Comparison of ENCODE assay signal across 11 mouse cellular contexts in genomic region chr15:102976631-102977422, GRCm38 (mm10). TPM values are rescaled to one million over a fixed set of nuclear protein-coding genes. Genes with fewer than 3 reads are reported as not detected.
A peak's percentile ranks its signal among the peaks of the same experiment; 100 is the strongest.
DNase-seq lines count a peak whose midpoint lies in the region; ATAC-seq and TF ChIP-seq lines count a peak whose summit lies in the region.
"Had no signal": no experiment of that assay in that cellular context is flagged by ENCODE, and none has a peak within 500 bp of the region (broad histone marks: within the 10 kb centered on the region; RNA-seq: fewer than 3 reads in every experiment).

No protein-coding gene starts in this region.

- ATAC-seq in midbrain, embryonic 11.5 days (ENCODE audit: low FRiP score): no peak
- no peak for ATAC-seq in midbrain, postnatal 0 days (ENCODE audit: low FRiP score)
- no peak for ATAC-seq in stomach, embryonic 15.5 days (ENCODE audit: insufficient read depth, low FRiP score, low read depth)
- no peak for ATAC-seq in frontal cortex, adult (ENCODE audit: low TSS enrichment)

- no peak overlapping the region for H3K4me2 ChIP-seq in midbrain, embryonic 11.5 days
- no peak overlapping the region for H3K4me2 ChIP-seq in midbrain, postnatal 0 days (ENCODE audit: low read depth, low read length, poor library complexity, severe bottlenecking)
- peak overlapping the region; percentile 36 for H3K4me2 ChIP-seq in stomach, embryonic 15.5 days

- H3K9ac ChIP-seq in midbrain, embryonic 11.5 days (ENCODE audit: low read length): no peak overlapping the region
- H3K9ac ChIP-seq in midbrain, postnatal 0 days (replicated peaks; ENCODE audit: low read length, poor library complexity, severe bottlenecking): no peak overlapping the region
- no peak overlapping the region for H3K9ac ChIP-seq in stomach, embryonic 15.5 days

- DNase-seq in gastrocnemius, adult 18-20 months (ENCODE audit: low spot score): peak; percentile 50
- no peak for DNase-seq in gastrocnemius, adult 8-10 months (ENCODE audit: low spot score in 2 of 2)
- peak; percentile 96 for DNase-seq in midbrain, embryonic 11.5 days (ENCODE audit: low spot score, missing footprints)
- DNase-seq in midbrain, postnatal 0 days (ENCODE audit: low spot score): no peak
- peak; percentile 68 for DNase-seq in kidney, postnatal 10 days
- no peak for DNase-seq in cerebellum, postnatal 4 days (ENCODE audit: low spot score in 2 of 2)
- DNase-seq: B cell, adult 2 months; cerebellum, adult 11-12 months; lung, postnatal 10 days had no signal

- H3K27me3 ChIP-seq in midbrain, embryonic 11.5 days (ENCODE audit: control insufficient read depth, insufficient read depth, low read length): peaks cover 98% of the 10 kb centered on the region
- H3K27me3 ChIP-seq in midbrain, postnatal 0 days (ENCODE audit: insufficient read depth, low read length): peaks cover 88% of the 10 kb centered on the region
- H3K27me3 ChIP-seq in stomach, embryonic 15.5 days (replicated peaks): peaks cover 97% of the 10 kb centered on the region

- peaks cover 5% of the 10 kb centered on the region; the same call in 1 of the 2 replicates for H3K4me1 ChIP-seq in midbrain, embryonic 11.5 days (ENCODE audit: control insufficient read depth, insufficient read depth, low read length)
- no peaks in the 10 kb centered on the region for H3K4me1 ChIP-seq in midbrain, postnatal 0 days (ENCODE audit: insufficient read depth, low read length)
- peaks cover 13% of the 10 kb centered on the region for H3K4me1 ChIP-seq in stomach, embryonic 15.5 days

- no peak overlapping the region for H3K4me3 ChIP-seq in midbrain, embryonic 11.5 days (ENCODE audit: low read depth, low read length)
- no peak overlapping the region for H3K4me3 ChIP-seq in midbrain, postnatal 0 days (ENCODE audit: low read depth, low read length)
- H3K4me3 ChIP-seq in stomach, embryonic 15.5 days (replicated peaks): peak overlapping the region; percentile 10; the same call in 1 of the 2 replicates

- no peaks in the 10 kb centered on the region for H3K9me3 ChIP-seq in midbrain, embryonic 11.5 days (ENCODE audit: control insufficient read depth, low read length)
- H3K9me3 ChIP-seq in midbrain, postnatal 0 days (ENCODE audit: low read length): no peaks in the 10 kb centered on the region
- no peaks in the 10 kb centered on the region for H3K9me3 ChIP-seq in stomach, embryonic 15.5 days

- H3K36me3 ChIP-seq in midbrain, embryonic 11.5 days (ENCODE audit: control insufficient read depth, insufficient read depth, low read length): no peaks in the 10 kb centered on the region
- H3K36me3 ChIP-seq in midbrain, postnatal 0 days (ENCODE audit: insufficient read depth, low read length): no peaks in the 10 kb centered on the region
- H3K36me3 ChIP-seq in stomach, embryonic 15.5 days: no peaks in the 10 kb centered on the region

- no peak for TF ChIP-seq CTCF in midbrain, postnatal 0 days (IDR thresholded peaks at IDR 0.05)

- H3K27ac ChIP-seq in midbrain, embryonic 11.5 days (ENCODE audit: low read depth, low read length): no peak overlapping the region
- H3K27ac ChIP-seq in midbrain, postnatal 0 days (ENCODE audit: low read depth, low read length): no peak overlapping the region
- H3K27ac ChIP-seq in stomach, embryonic 15.5 days: no peak overlapping the region

- under 1% methylated on average over 37 of the region's 37 CpGs for WGBS in midbrain, embryonic 11.5 days
- 1% methylated on average over 37 of the region's 37 CpGs for WGBS in midbrain, postnatal 0 days
- 2% methylated on average over 37 of the region's 37 CpGs for WGBS in stomach, embryonic 15.5 days

RNA-seq across cellular contexts. Expression of gene Hoxc9, which starts 0.6 kb away (rescaled TPM):
- 1 to 10 TPM; 6.8 to 7.4 TPM for total RNA-seq in gastrocnemius, adult 18-20 months (2021)
- total RNA-seq in gastrocnemius, adult 8-10 months (2022): 1 to 10 TPM; 5.3 to 7.4 (median 6.0) TPM
- not detected in 2 replicates for polyA plus RNA-seq in midbrain, embryonic 11.5 days (2014; fragmentation: Nextera tagmentation; extraction: Ambion mirVana)
- not detected in 2 replicates for total RNA-seq in midbrain, postnatal 0 days (2014; rRNA removed)
- not detected in 2 replicates for polyA plus RNA-seq in midbrain, postnatal 0 days (2015; fragmentation: Nextera tagmentation; extraction: Ambion mirVana)
- polyA plus RNA-seq in stomach, embryonic 15.5 days (2015; fragmentation: Nextera tagmentation; extraction: Ambion mirVana): 0.06 TPM in 1 of 2 replicates, not detected in the other

RNA-seq across cellular contexts. Expression of gene Hoxc5, which starts 9.6 kb away (rescaled TPM):
- 1 to 10 TPM; 1.5 to 2.1 TPM for total RNA-seq in gastrocnemius, adult 18-20 months (2021)
- 1 to 10 TPM; 1.6 to 3.4 (median 2.4) TPM for total RNA-seq in gastrocnemius, adult 8-10 months (2022)
- polyA plus RNA-seq in midbrain, embryonic 11.5 days (2014; fragmentation: Nextera tagmentation; extraction: Ambion mirVana): not detected in 2 replicates
- total RNA-seq in midbrain, postnatal 0 days (2014; rRNA removed): 0.88 TPM in 1 of 2 replicates, not detected in the other
- polyA plus RNA-seq in midbrain, postnatal 0 days (2015; fragmentation: Nextera tagmentation; extraction: Ambion mirVana): not detected in 2 replicates
- 13.6 and 16.2 TPM in 2 replicates for polyA plus RNA-seq in stomach, embryonic 15.5 days (2015; fragmentation: Nextera tagmentation; extraction: Ambion mirVana)

RNA-seq across cellular contexts. Expression of gene Hoxc10, which starts 10.2 kb away (rescaled TPM):
- total RNA-seq in gastrocnemius, adult 18-20 months (2021): 10 to 100 TPM; 78.5 to 88.0 TPM
- 100 to 1,000 TPM in 1 of 4 experiments, 10 to 100 TPM in 3; 77.4 to 106 (median 88.9) TPM for total RNA-seq in gastrocnemius, adult 8-10 months (2022)
- not detected in 2 replicates for polyA plus RNA-seq in midbrain, embryonic 11.5 days (2014; fragmentation: Nextera tagmentation; extraction: Ambion mirVana)
- not detected in 2 replicates for total RNA-seq in midbrain, postnatal 0 days (2014; rRNA removed)
- not detected in 2 replicates for polyA plus RNA-seq in midbrain, postnatal 0 days (2015; fragmentation: Nextera tagmentation; extraction: Ambion mirVana)
- polyA plus RNA-seq in stomach, embryonic 15.5 days (2015; fragmentation: Nextera tagmentation; extraction: Ambion mirVana): 0.10 and 0.31 TPM in 2 replicates

RNA-seq across cellular contexts. Expression of gene Hoxc8, which starts 13.6 kb away (rescaled TPM):
- 1 to 10 TPM; 1.3 to 1.9 TPM for total RNA-seq in gastrocnemius, adult 18-20 months (2021)
- total RNA-seq in gastrocnemius, adult 8-10 months (2022): 1 to 10 TPM; 1.3 to 1.5 (median 1.4) TPM
- polyA plus RNA-seq in midbrain, embryonic 11.5 days (2014; fragmentation: Nextera tagmentation; extraction: Ambion mirVana): not detected in 2 replicates
- not detected in 2 replicates for total RNA-seq in midbrain, postnatal 0 days (2014; rRNA removed)
- polyA plus RNA-seq in midbrain, postnatal 0 days (2015; fragmentation: Nextera tagmentation; extraction: Ambion mirVana): not detected in 2 replicates
- 1.4 and 1.9 TPM in 2 replicates for polyA plus RNA-seq in stomach, embryonic 15.5 days (2015; fragmentation: Nextera tagmentation; extraction: Ambion mirVana)

RNA-seq across cellular contexts. Expression of gene Hoxc6, which starts 21.2 kb away (rescaled TPM):
- total RNA-seq in gastrocnemius, adult 18-20 months (2021): 1 to 10 TPM; 5.3 to 5.8 TPM
- total RNA-seq in gastrocnemius, adult 8-10 months (2022): 1 to 10 TPM; 4.5 to 6.3 (median 5.2) TPM
- polyA plus RNA-seq in midbrain, embryonic 11.5 days (2014; fragmentation: Nextera tagmentation; extraction: Ambion mirVana): not detected in 2 replicates
- not detected in 2 replicates for total RNA-seq in midbrain, postnatal 0 days (2014; rRNA removed)
- polyA plus RNA-seq in midbrain, postnatal 0 days (2015; fragmentation: Nextera tagmentation; extraction: Ambion mirVana): not detected in 2 replicates
- polyA plus RNA-seq in stomach, embryonic 15.5 days (2015; fragmentation: Nextera tagmentation; extraction: Ambion mirVana): 2.6 and 4.7 TPM in 2 replicates

Comparison
In these comparisons a context has a peak if more than half of its experiments do, and no peak if none do; other contexts are left out.
1. DNase-seq: peak in gastrocnemius, adult 18-20 months (single experiment), midbrain, embryonic 11.5 days (single experiment) and kidney, postnatal 10 days (single experiment); none in gastrocnemius, adult 8-10 months (0 of 2), midbrain, postnatal 0 days (single experiment) and cerebellum, postnatal 4 days (0 of 2).
2. RNA of gene Hoxc10, which starts 10.2 kb away (total RNA-seq): 77.4 to 106 TPM in gastrocnemius, adult 8-10 months and 78.5 to 88.0 TPM in gastrocnemius, adult 18-20 months; not detected in midbrain, postnatal 0 days; every median in the first group is over 10 times any median in the second.